Mouse (Mus musculus): ENCODE results near the gene Fam170b.

DNA sequence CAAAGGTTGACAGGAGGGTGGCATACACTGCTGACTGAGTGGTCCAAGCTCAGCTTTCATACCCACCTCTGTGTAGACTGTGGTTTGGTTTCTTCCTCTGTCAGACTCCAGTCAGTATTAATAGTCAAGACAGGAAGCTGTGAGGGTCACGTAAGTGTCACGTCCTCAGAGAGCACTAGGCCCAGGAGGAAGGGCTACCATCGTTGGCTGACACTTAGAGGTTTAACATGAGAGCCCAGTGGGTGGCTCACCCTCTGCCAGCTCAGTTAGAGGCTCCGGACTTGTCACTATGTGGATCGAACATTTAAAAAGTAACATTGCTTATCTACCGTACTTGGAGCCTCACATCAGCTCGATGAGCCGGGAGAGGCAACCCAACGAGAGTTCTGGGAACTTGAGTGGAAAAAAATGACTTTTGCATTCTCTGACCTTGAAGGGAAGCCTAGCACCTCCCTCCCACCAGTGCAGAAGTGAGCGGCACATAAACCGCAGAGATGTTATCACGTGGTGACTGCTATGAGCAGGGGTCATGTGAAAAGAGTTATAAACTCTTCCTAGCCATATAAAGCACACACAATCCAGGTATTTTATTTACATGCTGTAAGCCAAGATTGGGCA is 49.5 kb upstream of the Fam170b start:
- no peak for TF ChIP-seq CTCF (IDR thresholded peaks at IDR 0.05; ENCODE audit: borderline replicate concordance, insufficient read depth, low read depth, low read length)
- TF ChIP-seq POLR2A (IDR thresholded peaks at IDR 0.05; ENCODE audit: borderline replicate concordance, insufficient read depth, low read length) = no peak
